Mouse (Mus musculus) adrenal gland, postnatal 0 days (tissue): Measurements from ENCODE around the gene Zic4. TPM values are rescaled to one million over a fixed set of nuclear protein-coding genes. Genes with fewer than 3 reads are reported as not detected.

ENCODE experiments used
- polyA plus RNA-seq: library from polyadenylated mRNA; unstranded; fragments of >200 nt; fragmentation: Nextera tagmentation; extraction: Ambion mirVana; gene quantifications from 2 replicates; pipeline ENCODE4 v1.2.1, GENCODE M21; 2015

The Zic4 gene
- 0.07 TPM in 1 of 2 replicates, not detected in the other for polyA plus RNA-seq

GRCm38 (mm10) chr9:91361856-91362601, at the start of gene Zic4:
TSS of gene Zic4 (plus strand) at chr9:91362413.

GRCm38 (mm10) chr9:91365664-91366063, 3.5 kb downstream of the Zic4 start, which contains the start of gene Zic1:
TSS of gene Zic1 (minus strand) at chr9:91365810.

Other genes with a start within 250 kb of the Zic4 start
- gene Zic1, start 3.4 kb downstream of the Zic4 start, polyA plus RNA-seq, result not detected in 2 replicates